Mouse (Mus musculus): ENCODE results near the gene Gdf11. TPM values are rescaled to one million over a fixed set of nuclear protein-coding genes. Genes with fewer than 3 reads are reported as not detected.

Gene Gdf11
- polyA plus RNA-seq, 1 experiment: 3.6 TPM

DNA sequence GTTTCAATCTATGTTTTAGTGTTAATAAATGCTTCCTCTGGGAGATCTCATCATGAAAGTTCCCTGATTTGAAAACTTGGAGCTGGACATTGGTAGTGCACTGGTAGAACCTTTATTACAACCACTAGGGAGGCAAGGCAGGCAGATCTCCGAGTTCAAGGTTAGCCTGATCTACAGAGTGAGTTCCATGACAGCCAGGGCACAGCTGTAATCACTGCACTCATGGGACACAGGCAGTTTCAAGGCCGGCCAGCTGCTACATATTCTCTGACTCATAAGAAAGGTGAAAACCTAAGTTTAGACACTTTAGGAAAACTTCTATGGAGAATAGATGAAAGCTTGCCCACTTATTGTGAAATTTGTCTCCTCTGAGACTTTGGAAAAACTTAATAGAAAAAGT lies 12.7 kb downstream of the Gdf11 start:
- Histone ChIP-seq H3K27ac (ENCODE audit: control insufficient read depth, insufficient read depth, low read depth, low read length, poor library complexity) (no peak overlapping the region), H3K4me3 (replicated peaks; ENCODE audit: control insufficient read depth, low read depth, low read length) (no peak overlapping the region), H3K4me1 (ENCODE audit: control insufficient read depth, insufficient read depth, low read length) (no peaks in the 10 kb centered on the region)
- no peak for TF ChIP-seq POLR2A (IDR thresholded peaks at IDR 0.05; ENCODE audit: borderline replicate concordance, control insufficient read depth, low read depth, low read length)
- TF ChIP-seq CTCF (IDR thresholded peaks at IDR 0.05; ENCODE audit: control insufficient read depth, insufficient read depth, low read length): no peak
- 83% methylated on average over 2 of the region's 2 CpGs for WGBS

DNA sequence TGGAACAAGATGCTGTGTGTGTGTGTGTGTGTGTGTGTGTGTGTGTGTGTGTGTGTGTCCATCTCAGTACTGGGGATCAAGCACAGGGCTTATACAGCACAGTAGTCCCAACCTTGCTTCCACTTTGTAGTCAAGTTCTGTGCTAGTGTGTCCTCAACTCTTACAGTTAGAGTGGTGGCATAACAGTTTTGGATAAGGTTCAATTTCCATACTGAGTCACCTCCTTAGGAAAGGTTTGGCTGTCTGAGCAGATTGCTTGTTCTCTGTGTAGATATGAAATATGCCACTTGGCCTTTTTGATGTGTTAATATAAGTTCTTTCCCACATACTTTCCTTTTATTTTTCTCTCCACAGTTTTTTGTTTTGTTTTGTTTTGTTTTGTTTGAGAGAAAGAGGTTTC lies 13.2 kb downstream of the Gdf11 start:
- Histone ChIP-seq H3K4me3 (replicated peaks; ENCODE audit: control insufficient read depth, low read depth, low read length) (no peak overlapping the region), H3K27ac (ENCODE audit: control insufficient read depth, insufficient read depth, low read depth, low read length, poor library complexity) (no peak overlapping the region), H3K4me1 (ENCODE audit: control insufficient read depth, insufficient read depth, low read length) (no peaks in the 10 kb centered on the region)
- TF ChIP-seq POLR2A (IDR thresholded peaks at IDR 0.05; ENCODE audit: borderline replicate concordance, control insufficient read depth, low read depth, low read length) (no peak), CTCF (IDR thresholded peaks at IDR 0.05; ENCODE audit: control insufficient read depth, insufficient read depth, low read length) (no peak)

- TF ChIP-seq CTCF (IDR thresholded peaks at IDR 0.05; ENCODE audit: control insufficient read depth, insufficient read depth, low read length): no peak
- TF ChIP-seq POLR2A (IDR thresholded peaks at IDR 0.05; ENCODE audit: borderline replicate concordance, control insufficient read depth, low read depth, low read length): no peak
- no peak overlapping the region for H3K4me3 ChIP-seq (replicated peaks; ENCODE audit: control insufficient read depth, low read depth, low read length)
- 72% methylated on average over 3 of the region's 3 CpGs for WGBS
- no peak overlapping the region for H3K27ac ChIP-seq (ENCODE audit: control insufficient read depth, insufficient read depth, low read depth, low read length, poor library complexity)
- H3K4me1 ChIP-seq (ENCODE audit: control insufficient read depth, insufficient read depth, low read length): no peaks in the 10 kb centered on the region
Observed at GRCm38 (mm10) chr10:128870341-128870740, 21.2 kb downstream of the Gdf11 start.

DNA sequence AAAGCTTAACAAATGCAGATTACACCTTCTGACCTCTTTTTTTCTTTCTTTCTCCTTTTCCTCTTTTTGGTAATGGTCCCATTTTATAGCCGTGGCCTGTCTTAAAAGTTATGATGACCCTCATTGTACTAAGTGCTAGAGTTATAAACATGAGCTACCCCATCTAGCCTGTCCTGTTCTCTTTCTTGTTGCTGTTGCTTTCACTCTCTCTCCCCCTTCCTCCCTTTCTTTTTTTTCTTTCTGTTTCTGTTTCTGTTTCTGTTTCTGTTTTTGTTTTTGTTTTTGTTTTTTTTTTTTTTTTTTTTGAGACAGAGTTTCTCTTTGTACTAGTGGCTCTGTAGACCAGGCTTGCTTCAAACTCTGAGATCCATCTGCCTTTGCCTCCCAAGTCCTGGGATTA lies 25.0 kb downstream of the Gdf11 start:
- H3K4me1 ChIP-seq (ENCODE audit: control insufficient read depth, insufficient read depth, low read length): no peaks in the 10 kb centered on the region
- H3K4me3 ChIP-seq (replicated peaks; ENCODE audit: control insufficient read depth, low read depth, low read length): no peak overlapping the region
- 91% methylated on average over 1 of the region's 1 CpGs for WGBS
- TF ChIP-seq POLR2A (IDR thresholded peaks at IDR 0.05; ENCODE audit: borderline replicate concordance, control insufficient read depth, low read depth, low read length): no peak
- TF ChIP-seq CTCF (IDR thresholded peaks at IDR 0.05; ENCODE audit: control insufficient read depth, insufficient read depth, low read length): no peak
- no peak overlapping the region for H3K27ac ChIP-seq (ENCODE audit: control insufficient read depth, insufficient read depth, low read depth, low read length, poor library complexity)

DNA sequence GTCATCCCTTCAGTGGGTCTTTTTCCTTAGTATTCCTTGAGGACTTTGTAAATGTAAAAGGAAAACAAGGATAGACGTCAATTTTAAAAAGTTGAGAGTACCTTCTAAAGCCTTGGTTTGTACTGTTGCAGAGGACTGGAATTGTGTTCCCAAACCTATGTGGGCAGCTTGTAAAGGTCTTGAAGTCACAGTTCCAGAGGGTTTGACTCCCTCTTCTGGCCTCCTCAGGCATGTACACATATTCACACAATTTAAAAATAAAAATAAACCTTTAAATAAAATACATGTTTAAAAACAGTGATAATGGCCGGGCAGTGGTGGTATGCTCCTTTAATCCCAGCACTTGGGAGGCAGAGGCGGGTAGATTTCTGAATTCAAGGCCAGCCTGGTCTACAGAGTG lies 25.5 kb downstream of the Gdf11 start:
- no peaks in the 10 kb centered on the region for H3K4me1 ChIP-seq (ENCODE audit: control insufficient read depth, insufficient read depth, low read length)
- WGBS: 70% methylated on average over 3 of the region's 3 CpGs
- H3K27ac ChIP-seq (ENCODE audit: control insufficient read depth, insufficient read depth, low read depth, low read length, poor library complexity): no peak overlapping the region
- H3K4me3 ChIP-seq (replicated peaks; ENCODE audit: control insufficient read depth, low read depth, low read length): no peak overlapping the region
- TF ChIP-seq POLR2A (IDR thresholded peaks at IDR 0.05; ENCODE audit: borderline replicate concordance, control insufficient read depth, low read depth, low read length): no peak
- no peak for TF ChIP-seq CTCF (IDR thresholded peaks at IDR 0.05; ENCODE audit: control insufficient read depth, insufficient read depth, low read length)

DNA sequence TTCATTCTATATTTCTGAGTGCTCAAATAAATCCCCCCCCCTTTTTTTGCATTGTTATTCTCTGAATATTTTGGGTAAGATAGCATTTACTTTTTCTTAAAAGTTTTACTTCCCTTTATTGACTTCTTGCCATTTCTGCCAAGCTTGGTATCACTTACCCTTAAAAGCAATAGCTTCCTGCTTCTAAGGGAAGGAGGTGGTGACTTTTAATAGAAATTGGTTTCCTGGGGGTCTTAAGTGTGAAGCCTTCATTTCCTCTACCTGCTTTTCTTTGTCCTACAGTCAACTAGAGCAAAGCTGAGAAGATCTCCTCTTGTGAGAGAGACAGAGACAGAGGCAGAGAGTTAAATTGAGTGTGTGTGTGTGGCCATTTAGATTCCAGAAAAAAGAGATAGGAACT lies 30.3 kb downstream of the Gdf11 start:
- H3K4me3 ChIP-seq (replicated peaks; ENCODE audit: control insufficient read depth, low read depth, low read length): no peak overlapping the region
- no peak overlapping the region for H3K27ac ChIP-seq (ENCODE audit: control insufficient read depth, insufficient read depth, low read depth, low read length, poor library complexity)
- no peaks in the 10 kb centered on the region for H3K4me1 ChIP-seq (ENCODE audit: control insufficient read depth, insufficient read depth, low read length)
- TF ChIP-seq CTCF (IDR thresholded peaks at IDR 0.05; ENCODE audit: control insufficient read depth, insufficient read depth, low read length): no peak
- TF ChIP-seq POLR2A (IDR thresholded peaks at IDR 0.05; ENCODE audit: borderline replicate concordance, control insufficient read depth, low read depth, low read length): no peak

DNA sequence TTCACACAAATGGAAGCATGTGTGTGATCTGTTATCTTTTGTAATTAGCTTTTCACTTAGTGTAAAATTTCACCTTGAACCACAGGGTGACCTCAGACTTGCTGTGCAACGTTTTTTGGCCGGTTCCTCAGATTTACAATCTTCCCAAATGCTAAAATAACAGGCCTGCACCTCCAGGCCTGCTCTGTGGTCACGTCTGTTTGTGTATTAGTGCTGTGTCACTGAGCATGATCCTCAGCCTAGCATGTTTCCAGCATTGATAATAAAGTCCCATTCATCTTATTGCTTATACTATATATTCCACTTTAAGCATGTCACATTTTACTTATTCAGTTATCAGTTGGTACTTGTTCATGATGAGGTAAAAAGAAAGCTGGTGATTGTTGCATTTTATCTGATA lies 41.2 kb downstream of the Gdf11 start:
- H3K4me3 ChIP-seq (replicated peaks; ENCODE audit: control insufficient read depth, low read depth, low read length): no peak overlapping the region
- no peak for TF ChIP-seq POLR2A (IDR thresholded peaks at IDR 0.05; ENCODE audit: borderline replicate concordance, control insufficient read depth, low read depth, low read length)
- H3K4me1 ChIP-seq (ENCODE audit: control insufficient read depth, insufficient read depth, low read length): no peaks in the 10 kb centered on the region
- H3K27ac ChIP-seq (ENCODE audit: control insufficient read depth, insufficient read depth, low read depth, low read length, poor library complexity): no peak overlapping the region
- WGBS: 45% methylated on average over 3 of the region's 3 CpGs

DNA sequence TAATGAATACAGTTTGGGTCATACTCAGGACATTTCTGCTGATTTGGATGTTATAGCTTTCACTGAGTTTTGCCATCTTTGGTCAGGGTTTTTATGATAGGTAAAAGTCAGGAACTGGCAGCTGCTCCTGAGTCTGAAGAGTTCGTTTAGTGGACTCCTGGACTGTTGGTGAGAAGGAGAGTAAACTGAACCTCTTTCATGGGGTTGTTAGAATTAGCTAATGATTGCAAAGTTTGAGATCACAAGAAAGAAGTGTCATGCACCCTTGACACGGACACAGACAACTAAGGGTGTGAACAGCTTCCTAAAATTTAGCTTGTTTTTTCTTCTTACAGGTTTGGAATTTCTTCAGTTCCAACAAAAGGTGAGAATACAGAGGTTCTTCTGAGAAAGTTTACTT lies 43.1 kb downstream of the Gdf11 start:
- 74% methylated on average over 2 of the region's 2 CpGs for WGBS
- Histone ChIP-seq H3K4me1 (ENCODE audit: control insufficient read depth, insufficient read depth, low read length) (no peaks in the 10 kb centered on the region), H3K4me3 (replicated peaks; ENCODE audit: control insufficient read depth, low read depth, low read length) (no peak overlapping the region), H3K27ac (ENCODE audit: control insufficient read depth, insufficient read depth, low read depth, low read length, poor library complexity) (no peak overlapping the region)
- TF ChIP-seq CTCF (IDR thresholded peaks at IDR 0.05; ENCODE audit: control insufficient read depth, insufficient read depth, low read length): no peak

DNA sequence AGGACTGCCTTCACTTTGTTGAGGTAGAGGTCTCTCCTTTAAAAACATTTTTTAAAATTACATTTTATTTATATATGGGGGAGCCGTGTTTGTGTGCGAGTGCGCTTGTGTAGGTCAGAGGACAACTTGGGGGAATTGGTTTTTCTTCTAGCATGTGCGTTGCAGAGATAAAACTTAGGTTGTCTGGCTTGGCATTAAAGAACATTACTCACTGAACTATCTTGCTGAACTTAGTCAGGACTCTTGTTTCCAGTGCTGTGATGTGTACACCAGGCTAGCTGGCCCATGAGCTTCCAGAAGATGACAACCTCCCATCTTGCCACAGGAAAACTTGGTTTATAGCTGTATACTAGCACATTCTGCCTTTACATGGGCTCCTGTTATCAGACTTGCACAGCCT lies 44.9 kb downstream of the Gdf11 start:
- H3K27ac ChIP-seq (ENCODE audit: control insufficient read depth, insufficient read depth, low read depth, low read length, poor library complexity): no peak overlapping the region
- H3K4me3 ChIP-seq (replicated peaks; ENCODE audit: control insufficient read depth, low read depth, low read length): no peak overlapping the region
- H3K4me1 ChIP-seq (ENCODE audit: control insufficient read depth, insufficient read depth, low read length): no peaks in the 10 kb centered on the region
- TF ChIP-seq CTCF (IDR thresholded peaks at IDR 0.05; ENCODE audit: control insufficient read depth, insufficient read depth, low read length) (no peak), POLR2A (IDR thresholded peaks at IDR 0.05; ENCODE audit: borderline replicate concordance, control insufficient read depth, low read depth, low read length) (no peak)
- WGBS: 72% methylated on average over 4 of the region's 4 CpGs
